Mouse (Mus musculus) thymus, adult 2 months (tissue): ENCODE results near the gene Dpy19l1. TPM values are rescaled to one million over a fixed set of nuclear protein-coding genes. Genes with fewer than 3 reads are reported as not detected.

Experiments
- DNase-seq: peaks from one replicate; pipeline ENCODE4 v3.0.0; 2021
- H3K27ac ChIP-seq: fragments of 200-500 bp; 2 replicates; pipeline ENCODE4 v1.5.1; 2012; ENCODE audit warnings: low read length, control low read depth; ENCODE audit not compliant: control insufficient read depth, insufficient read depth
- H3K27me3 ChIP-seq: fragments of 200-500 bp; 2 replicates; pipeline ENCODE4 v1.6.1; 2012; ENCODE audit warnings: mild to moderate bottlenecking, low read length, moderate library complexity, mixed read lengths; ENCODE audit not compliant: control insufficient read depth, insufficient read depth
- H3K36me3 ChIP-seq: fragments of 200-500 bp; 2 replicates; pipeline ENCODE4 v1.6.1; 2012; ENCODE audit warnings: mild to moderate bottlenecking, low read length, moderate library complexity; ENCODE audit not compliant: control insufficient read depth, insufficient read depth
- H3K4me1 ChIP-seq: fragments of 200-500 bp; replicated peaks from 2 replicates; pipeline ENCODE4 v1.6.1; 2012; ENCODE audit warnings: low read length; ENCODE audit not compliant: control insufficient read depth, insufficient read depth
- H3K4me3 ChIP-seq: fragments of 200-500 bp; 2 replicates; pipeline ENCODE4 v1.5.1; 2012; ENCODE audit warnings: mild to moderate bottlenecking, low read length, control low read depth, moderate library complexity; ENCODE audit not compliant: control insufficient read depth, insufficient read depth
- CTCF ChIP-seq: fragments of 200-500 bp; IDR thresholded peaks from 2 replicates; pipeline ENCODE4 v1.5.1; 2012; ENCODE audit warnings: mild to moderate bottlenecking, control low read depth, low read length, moderate library complexity, borderline replicate concordance; ENCODE audit not compliant: control insufficient read depth, poor library complexity, insufficient read depth; ENCODE audit errors: extremely low read depth
- POLR2A ChIP-seq: fragments of 200-500 bp; IDR thresholded peaks from 2 replicates; pipeline ENCODE4 v1.6.1; 2012; ENCODE audit warnings: mild to moderate bottlenecking, low read length, control low read depth, moderate library complexity; ENCODE audit not compliant: control insufficient read depth, poor library complexity, insufficient read depth; ENCODE audit errors: extremely low read depth
- WGBS: fragments of 180-500 bp; shearing (Covaris S2); methylation state at CpG from one replicate; pipeline ENCODE4 v1.1.7; 2018; 5-methylcytosine and 5-hydroxymethylcytosine counted together
- polyA plus RNA-seq: library from polyadenylated mRNA; depleted of rRNA; stranded (reverse); fragments of >200 nt; gene quantifications from 2 replicates; pipeline ENCODE4 v1.2.3, GENCODE M21; 2012

The Dpy19l1 gene
- polyA plus RNA-seq, 1 experiment = 9.9 TPM

DNA sequence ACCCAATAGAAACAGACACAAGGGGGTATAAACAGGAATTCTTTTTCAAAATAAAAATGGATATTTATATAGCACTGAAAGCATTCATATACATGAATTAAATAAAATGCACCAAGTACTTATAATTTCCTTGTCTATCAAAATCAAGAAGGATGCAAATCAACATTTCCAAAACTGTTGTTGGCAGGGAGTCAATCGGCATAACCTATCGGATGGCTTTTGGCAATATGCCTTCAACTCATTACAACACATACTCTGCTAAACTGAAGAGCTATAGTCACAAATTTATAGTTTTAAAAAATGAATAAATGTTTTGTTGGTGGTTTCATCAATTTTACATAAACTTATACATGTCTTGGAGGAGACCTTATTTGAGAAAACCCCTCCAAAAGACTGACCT is 25.7 kb downstream of the Dpy19l1 start:
- Histone ChIP-seq H3K27me3 (no peaks in the 10 kb centered on the region), H3K4me3 (no peak overlapping the region), H3K27ac (no peak overlapping the region), H3K4me1 (no peaks in the 10 kb centered on the region), H3K36me3 (no peaks in the 10 kb centered on the region)
- TF ChIP-seq CTCF = no peak
- TF ChIP-seq POLR2A = no peak
- WGBS = 94% methylated on average over 2 of the region's 2 CpGs
- no peak for DNase-seq

DNA sequence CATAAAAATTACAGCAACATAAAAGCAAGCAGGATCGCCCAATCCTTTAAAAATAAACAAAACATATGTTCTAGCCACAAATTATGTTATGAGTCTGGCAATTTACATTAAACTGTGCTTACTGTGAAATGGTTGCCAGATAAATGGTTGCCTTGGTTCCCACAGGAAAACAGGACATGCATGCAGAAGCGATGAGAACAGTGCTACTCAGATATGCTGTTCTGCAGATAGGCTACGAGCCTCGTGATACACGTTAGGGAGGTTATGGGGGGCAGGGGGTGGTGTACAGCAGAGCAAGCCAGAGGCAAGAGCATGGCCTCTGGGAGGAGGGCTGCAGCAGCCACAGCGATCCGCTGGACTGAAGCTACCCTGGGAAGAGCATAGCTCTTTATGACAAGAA is 29.1 kb downstream of the Dpy19l1 start:
- Histone ChIP-seq H3K4me3 (no peak overlapping the region), H3K27ac (no peak overlapping the region), H3K4me1 (no peaks in the 10 kb centered on the region), H3K36me3 (no peaks in the 10 kb centered on the region), H3K27me3 (no peaks in the 10 kb centered on the region)
- DNase-seq = no peak
- WGBS = 97% methylated on average over 7 of the region's 7 CpGs
- TF ChIP-seq POLR2A (no peak), CTCF (no peak)

DNA sequence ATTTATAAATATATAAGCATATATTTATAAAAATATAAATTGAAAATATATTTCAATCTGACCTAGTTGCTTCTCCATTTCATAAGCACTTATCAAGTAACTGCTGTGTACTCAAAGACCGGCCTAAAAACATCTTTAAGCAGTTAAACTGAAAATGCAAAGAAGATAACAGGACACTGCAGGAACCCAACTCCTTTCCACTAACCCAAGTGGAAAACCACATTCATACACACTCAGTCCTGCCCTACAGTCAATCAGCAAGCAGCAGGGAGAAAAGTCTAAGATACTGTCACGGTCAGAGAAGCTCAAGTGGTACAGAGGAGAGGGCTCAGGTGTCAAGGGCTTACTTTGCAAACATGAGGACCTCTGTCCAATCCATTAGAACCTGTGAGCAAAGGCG is 30.4 kb downstream of the Dpy19l1 start:
- no peaks in the 10 kb centered on the region for H3K27me3 ChIP-seq
- H3K4me1 ChIP-seq = no peaks in the 10 kb centered on the region
- no peaks in the 10 kb centered on the region for H3K36me3 ChIP-seq
- TF ChIP-seq CTCF (no peak), POLR2A (no peak)
- 94% methylated on average over 3 of the region's 3 CpGs for WGBS
- no peak for DNase-seq
- H3K4me3 ChIP-seq = no peak overlapping the region
- H3K27ac ChIP-seq = no peak overlapping the region

DNA sequence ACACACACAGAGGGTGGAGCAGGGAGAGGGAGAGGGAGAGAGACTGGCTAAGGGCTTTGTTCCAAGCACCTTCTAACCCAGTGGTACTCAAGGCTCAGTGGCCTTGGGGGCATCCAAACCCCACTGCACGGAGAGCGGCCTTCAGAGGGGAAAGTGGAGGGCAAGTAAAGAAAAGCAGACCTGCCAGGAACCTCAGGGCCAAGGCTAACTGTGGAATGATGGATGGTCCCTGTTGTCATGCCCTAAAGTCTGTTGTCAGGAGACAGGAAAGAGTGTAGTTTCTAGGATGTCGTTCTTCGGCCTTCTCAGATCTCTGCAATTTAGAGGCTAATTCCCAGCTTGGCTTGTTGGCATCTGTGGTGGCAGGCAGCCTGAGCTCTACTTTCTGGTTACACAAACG is 32.8 kb downstream of the Dpy19l1 start:
- TF ChIP-seq CTCF = no peak
- TF ChIP-seq POLR2A = no peak
- Histone ChIP-seq H3K36me3 (no peaks in the 10 kb centered on the region), H3K27me3 (no peaks in the 10 kb centered on the region), H3K4me1 (no peaks in the 10 kb centered on the region), H3K4me3 (no peak overlapping the region), H3K27ac (no peak overlapping the region)
- no peak for DNase-seq
- 94% methylated on average over 5 of the region's 5 CpGs for WGBS

DNA sequence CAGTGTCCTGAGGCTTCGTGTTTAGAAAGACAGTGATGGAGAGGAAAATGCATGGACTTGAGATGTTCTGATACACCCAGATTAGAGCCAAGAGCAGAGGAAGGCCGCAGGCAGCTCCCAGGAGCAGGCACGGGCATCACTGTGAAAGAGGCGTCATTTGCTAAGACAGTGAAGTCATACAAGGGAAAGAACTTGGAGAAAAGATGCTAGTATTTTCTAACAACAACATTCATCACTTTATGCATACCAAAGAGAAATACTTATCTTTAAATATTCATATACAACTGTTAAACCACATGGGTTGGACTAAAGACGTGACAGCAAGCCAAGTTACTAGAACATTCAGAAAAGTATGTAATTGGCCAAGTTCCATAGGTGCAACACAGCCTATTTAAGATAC is 35.8 kb downstream of the Dpy19l1 start:
- DNase-seq = no peak
- Histone ChIP-seq H3K27ac (no peak overlapping the region), H3K27me3 (no peaks in the 10 kb centered on the region), H3K4me1 (no peaks in the 10 kb centered on the region), H3K4me3 (no peak overlapping the region), H3K36me3 (no peaks in the 10 kb centered on the region)
- TF ChIP-seq POLR2A (no peak), CTCF (no peak)
- 94% methylated on average over 5 of the region's 5 CpGs for WGBS

DNA sequence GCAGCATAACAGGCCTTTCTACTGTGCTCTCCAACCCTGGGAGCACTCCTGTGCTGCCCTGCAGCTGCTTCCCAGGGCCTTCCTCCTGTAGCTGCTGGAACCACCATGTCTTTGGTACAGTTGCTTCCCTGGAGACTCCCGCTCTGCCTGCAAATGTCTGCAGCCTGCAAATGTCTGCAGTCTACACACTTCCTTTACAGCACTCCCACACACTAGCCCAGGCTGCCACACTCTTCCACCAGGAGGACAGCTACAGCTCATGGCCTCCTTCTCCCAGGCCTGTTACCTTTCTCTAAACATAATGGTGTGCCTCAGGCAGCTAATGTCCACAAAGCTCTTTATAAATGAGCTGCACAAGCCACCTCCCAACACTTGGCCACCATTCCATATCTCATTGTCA is 36.3 kb downstream of the Dpy19l1 start:
- no peak for DNase-seq
- WGBS = 100% methylated on average over 1 of the region's 1 CpGs
- no peak for TF ChIP-seq POLR2A
- TF ChIP-seq CTCF = no peak
- no peaks in the 10 kb centered on the region for H3K27me3 ChIP-seq
- H3K4me1 ChIP-seq = no peaks in the 10 kb centered on the region
- no peaks in the 10 kb centered on the region for H3K36me3 ChIP-seq
- no peak overlapping the region for H3K4me3 ChIP-seq
- no peak overlapping the region for H3K27ac ChIP-seq

DNA sequence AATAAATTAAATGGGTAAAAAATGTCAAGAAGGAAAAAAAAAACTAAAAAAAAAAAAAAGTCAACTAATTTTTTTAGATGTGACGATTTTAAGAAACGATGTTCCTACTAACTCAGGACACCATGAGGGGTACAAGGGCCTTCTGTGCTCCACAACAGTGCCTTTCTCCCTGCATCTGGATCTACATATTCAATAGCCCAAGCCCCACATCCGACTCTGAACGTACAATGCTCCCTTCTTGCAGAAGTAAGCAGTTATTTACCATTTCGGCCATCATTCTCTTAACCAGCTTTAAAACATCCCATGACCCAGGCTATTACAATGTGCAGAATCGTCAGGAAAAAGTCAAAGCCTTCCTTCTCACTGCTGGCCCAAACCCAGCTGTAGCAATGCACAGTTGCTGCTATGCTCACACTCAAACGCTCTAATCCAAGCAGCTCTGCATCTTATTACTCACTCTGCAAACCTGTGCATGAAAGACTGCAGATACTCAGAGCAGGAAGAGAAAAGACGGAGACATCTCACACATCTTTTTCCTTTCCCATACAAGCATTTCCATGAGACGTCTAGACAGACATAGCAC is 41.5 kb downstream of the Dpy19l1 start:
- DNase-seq = no peak
- Histone ChIP-seq H3K36me3 (no peaks in the 10 kb centered on the region), H3K4me1 (no peaks in the 10 kb centered on the region), H3K27ac (no peak overlapping the region), H3K4me3 (no peak overlapping the region), H3K27me3 (no peaks in the 10 kb centered on the region)
- no peak for TF ChIP-seq POLR2A
- TF ChIP-seq CTCF = no peak
- WGBS = 96% methylated on average over 9 of the region's 9 CpGs
